Mouse (Mus musculus) frontal cortex, postnatal 25 days (tissue): ENCODE measurements around the gene Slc1a3.
"Not testable (repeated sequence)": the region's sequence is repeated elsewhere in the genome, so short reads cannot be mapped to it uniquely, and the experiment has no call there.

Source experiments
- DNase-seq, 2 experiments: peaks; one replicate each; pipeline ENCODE4 v3.0.0; 2022; ENCODE audit warnings: low spot score in 2 of 2

Gene Slc1a3

DNA sequence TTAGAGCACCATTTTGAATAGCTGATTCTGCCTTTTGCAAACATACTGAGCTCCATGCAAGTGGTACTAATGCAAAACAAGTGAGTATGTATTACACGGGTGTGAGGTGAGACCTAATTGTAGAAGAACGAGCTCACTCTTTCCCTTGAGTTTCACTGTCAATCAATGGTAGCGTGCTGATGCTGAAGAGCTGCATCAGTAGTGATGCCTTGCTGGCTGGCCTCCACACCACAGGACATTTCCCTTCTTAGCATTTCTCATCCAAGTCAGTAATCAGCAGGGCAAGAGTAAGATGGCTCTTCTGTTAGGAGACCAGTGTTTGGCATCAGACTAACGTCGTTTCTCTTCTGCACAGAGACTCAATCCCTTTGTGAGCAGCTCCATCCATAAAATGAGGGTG, 4.0 kb downstream of the Slc1a3 start:
- no peak for DNase-seq

DNA sequence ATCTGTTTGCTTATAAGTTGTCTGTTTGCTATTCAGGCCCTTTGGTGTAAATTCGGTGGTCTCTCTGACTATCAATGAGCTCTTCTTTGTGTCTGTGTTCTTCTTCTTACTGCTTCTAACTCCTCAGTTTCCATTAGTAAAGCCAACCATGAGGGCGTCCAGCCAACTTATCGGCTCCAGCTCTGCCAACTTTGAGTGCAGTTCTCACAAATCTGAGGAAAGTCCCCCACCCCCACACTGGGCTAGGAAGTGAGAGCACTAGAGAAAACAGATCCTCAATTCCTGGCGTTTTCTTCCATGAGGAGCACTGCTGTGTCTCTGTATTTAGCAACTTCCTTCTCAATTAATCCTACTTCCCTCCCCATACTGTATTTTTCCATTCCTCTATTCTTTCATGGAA, 4.4 kb downstream of the Slc1a3 start:
- no peak for DNase-seq

DNA sequence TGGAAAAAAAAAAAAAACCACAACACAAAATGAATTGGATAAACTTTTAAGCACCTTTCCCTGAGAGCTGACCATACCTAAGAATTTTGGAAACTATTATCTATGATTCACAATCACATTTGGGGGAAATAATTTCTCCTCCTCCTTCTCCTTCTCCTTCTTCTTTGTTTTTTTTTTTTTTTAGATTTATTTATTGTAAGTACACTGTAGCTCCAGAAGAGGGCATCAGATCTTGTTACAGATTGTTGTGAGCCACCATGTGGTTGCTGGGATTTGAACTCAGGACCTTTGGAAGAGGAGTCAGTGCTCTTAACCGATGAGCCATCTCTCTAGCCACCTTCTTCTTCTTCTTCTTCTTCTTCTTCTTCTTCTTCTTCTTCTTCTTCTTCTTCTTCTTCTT, 5.0 kb downstream of the Slc1a3 start:
- DNase-seq = not testable (repeated sequence)

DNA sequence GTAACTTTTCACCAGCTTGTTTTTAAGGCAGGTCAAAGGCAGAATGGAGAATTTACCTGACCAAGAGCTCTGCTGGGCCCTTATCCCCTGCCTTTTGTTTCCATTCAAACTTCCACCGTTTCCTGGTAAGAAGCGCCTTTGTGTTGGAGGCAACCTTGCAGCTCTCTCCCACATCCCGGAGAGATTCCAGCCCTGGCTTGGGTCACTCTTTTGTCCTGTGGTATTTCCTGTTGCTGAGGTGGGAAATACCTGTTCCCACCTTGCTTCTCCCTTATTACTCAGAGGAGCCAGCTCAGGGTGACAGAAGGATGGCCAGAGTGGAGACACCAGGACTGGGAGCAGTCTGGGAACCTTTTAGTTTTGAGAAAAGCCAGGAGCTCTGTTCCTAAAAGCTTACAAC, 12.6 kb downstream of the Slc1a3 start:
- DNase-seq = no peak

DNA sequence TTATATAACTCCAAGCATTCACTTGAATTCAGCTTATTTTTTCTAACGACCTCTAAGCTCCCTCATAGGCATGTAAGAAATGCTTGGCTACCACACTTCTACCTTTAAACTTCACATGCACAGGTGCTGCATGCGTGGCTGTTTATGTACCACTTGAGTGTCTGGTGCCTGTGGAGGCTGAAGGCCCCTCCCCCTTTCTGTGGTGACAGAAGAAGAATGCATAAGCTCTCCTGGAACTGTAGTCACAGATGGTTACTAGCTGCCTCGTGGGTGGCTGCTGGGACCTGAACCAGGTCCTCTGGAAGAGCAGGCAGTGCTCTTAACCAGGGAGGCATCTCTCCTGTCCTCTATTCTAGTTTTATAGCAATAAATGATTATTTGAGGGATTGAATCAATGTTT, 13.1 kb downstream of the Slc1a3 start:
- DNase-seq = no peak

DNA sequence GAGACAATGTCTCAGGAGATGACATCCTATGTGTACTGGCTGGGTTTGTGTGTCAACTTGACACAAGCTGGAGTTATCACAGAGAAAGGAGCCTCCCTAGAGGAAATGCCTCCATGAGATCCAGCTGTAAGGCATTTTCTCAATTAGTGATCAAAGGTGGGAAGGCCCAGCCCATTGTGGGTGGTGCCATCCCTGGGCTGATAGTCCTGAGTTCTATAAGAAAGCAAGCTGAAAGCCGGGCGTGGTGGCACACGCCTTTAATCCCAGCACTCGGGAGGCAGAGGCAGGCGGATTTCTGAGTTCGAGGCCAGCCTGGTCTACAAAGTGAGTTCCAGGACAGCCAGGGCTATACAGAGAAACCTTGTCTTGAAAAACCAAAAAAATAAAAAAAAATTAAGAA, 20.4 kb downstream of the Slc1a3 start:
- not testable (repeated sequence) for DNase-seq

DNA sequence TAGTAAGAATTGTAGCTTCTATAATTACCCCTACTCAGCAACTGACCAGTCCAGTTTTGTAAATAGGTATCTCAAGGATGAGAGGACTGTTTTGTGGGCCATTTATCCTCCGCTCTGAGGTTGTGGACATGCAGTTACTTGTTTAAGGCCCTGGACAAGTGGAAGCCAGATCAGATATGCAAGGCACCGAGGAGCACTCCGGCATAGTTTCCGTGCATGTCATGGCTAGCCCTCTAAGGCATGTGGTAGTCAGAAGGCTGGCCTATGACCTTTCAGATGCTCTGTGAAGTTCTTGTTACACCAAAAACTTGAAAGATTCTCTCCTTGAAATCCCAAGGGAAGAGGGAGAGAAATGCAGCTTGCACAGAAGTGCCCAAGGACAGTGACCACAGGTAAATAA, 23.7 kb downstream of the Slc1a3 start:
- DNase-seq = no peak

DNA sequence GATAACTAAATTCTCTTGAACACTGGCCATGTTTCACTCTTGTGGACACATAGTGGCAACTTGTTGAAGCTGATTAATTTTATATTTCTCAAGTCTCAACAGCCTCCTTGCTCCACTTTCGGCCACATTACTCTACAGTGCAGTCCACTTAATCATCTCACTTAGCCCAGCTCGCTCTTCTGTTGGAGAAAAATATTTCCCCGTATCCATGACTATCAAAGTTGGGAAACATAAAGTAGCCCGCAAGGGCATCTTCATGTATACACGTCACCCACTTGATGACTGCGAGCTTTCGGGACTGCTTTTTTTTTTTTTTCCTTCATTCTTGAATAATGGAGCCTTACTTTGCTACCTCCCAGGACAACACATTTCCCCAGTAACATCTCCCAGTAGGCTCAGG, 25.1 kb downstream of the Slc1a3 start:
- DNase-seq = no peak

DNA sequence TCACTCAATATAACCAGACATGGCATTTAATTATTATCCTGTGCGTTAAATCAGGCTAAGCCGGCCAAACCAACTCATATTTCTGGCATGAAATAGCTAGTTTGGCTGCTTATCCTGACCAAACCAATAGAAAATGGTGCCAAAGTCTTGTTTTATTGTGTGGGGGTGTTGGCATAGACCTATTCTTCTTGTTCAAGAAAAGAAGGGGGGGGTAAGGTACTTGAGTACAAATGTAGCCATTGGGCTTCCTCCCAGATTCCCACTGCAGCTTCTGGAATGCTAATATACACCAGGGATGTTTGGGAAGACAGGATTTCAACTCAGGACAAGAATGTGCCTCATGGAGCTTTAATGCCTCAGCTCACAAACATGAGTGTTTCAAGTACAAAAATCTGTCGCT, 26.3 kb downstream of the Slc1a3 start:
- DNase-seq = no peak

DNA sequence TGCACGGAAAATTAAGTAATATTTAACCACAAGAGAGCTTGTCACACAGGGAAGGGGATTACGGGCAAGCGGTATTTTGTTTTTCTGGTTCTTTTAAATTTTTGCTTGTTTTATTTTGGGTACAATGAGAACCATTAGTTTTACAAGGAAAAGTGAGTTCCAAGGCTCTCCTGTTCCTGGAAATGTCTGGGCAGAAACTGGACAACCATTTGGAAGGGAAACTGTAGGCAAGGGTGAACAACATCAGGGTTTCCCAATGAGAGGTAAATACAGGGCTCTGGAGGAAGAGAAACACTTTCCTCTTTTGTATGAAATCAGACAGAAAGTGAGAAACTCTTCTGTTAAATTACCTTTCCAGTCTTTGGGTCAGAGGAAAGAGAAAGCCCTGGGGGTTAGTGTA, 27.7 kb downstream of the Slc1a3 start:
- DNase-seq = no peak

DNA sequence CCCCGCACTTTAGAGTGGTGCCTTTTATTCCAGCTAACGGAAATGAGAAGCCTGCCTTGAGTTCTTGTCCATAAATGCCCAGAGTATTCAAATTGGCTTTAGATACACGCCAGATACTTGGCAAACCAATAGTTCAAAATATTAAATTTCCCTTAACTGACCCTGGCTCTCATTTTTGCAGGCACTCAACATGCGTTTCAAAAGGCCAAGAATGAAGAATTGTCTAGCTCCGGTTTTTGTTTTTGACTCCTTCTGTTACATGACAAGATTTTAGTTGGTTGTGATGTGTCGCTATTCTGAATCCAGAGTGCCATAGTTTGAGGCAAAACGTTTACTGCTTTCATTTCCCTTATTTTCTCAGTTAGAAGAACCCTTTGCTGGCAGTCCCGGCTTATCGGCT, 28.1 kb downstream of the Slc1a3 start:
- no peak for DNase-seq

DNA sequence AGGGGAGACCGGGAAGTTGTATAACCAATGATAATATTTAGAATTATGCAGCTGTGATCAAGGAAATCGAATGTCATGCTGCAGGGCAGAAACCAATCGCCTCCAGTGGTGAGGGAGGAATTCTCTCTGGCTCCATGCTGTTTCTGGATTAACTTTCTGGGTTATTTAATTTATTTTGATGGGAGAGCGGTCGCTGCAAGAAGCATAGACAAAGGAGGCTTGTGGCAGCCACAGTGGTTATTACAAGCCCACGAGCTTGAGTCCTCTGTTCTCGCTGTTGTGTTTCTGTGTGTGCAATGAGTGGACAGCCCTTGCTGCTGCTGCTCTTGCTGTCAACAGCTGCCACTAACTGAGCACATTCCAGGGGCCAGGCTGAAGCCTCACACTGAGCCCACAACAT, 28.6 kb downstream of the Slc1a3 start:
- DNase-seq = no peak

DNA sequence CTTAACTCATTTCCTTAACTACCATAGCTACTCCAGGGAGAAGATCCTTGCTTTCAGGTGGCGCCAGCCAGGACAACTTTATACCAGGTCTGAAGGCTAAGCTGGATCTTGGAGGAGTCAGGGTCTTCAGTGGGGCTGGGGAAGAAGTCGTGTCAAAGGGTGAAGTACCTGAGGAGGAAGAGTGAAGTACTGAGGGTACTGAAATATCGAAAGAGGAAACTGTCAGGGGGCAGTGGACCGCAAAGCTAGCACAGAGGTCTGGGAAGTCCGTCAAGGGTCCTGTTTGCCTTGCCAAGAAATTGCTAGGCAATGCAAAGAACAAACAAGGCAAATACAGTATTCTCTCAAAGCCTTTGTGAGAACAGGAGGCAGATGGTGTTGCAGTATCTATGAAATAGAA, 29.6 kb downstream of the Slc1a3 start:
- no peak for DNase-seq

DNA sequence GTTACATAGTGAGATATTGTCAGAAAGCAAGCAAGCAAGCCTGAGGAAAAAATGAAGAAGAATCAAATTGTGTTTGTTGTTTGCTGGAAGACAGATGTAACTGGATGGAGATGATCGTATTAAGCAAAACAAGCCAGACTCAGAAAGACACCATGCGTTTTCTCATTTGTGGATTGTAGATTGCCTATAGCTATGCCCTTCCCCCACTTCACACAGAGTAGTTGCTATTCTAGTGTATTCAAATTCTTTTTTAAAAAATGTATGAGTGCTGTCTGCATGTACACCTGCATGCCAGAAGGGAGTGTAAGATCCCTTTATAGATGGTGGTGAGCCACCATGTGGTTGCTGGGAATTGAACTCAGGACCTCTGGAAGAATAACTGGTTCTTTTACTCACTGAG, 33.6 kb downstream of the Slc1a3 start:
- no peak for DNase-seq

DNA sequence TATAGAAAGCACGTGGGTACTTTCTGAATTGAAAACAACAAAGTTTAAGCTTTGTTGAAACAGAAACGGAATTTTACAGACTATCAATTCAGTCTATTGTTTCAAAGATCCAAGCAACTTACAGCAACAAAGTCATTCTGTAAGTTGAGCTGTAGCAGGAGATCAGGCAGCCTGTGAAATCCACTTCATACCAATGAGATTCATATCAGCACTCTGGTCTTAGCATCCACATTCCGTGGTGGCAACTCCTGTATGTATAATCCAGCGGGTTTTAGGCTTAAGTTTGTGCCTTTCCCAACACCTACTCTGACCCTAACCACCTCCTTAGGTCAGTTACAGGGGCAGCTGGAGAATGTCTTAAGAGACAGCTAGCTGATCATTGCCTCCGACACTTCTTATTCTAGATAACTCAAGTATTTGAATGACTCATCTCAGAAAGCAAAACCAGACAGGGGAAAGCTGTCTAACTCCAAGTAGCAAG, 34.3 kb downstream of the Slc1a3 start:
- no peak for DNase-seq

DNA sequence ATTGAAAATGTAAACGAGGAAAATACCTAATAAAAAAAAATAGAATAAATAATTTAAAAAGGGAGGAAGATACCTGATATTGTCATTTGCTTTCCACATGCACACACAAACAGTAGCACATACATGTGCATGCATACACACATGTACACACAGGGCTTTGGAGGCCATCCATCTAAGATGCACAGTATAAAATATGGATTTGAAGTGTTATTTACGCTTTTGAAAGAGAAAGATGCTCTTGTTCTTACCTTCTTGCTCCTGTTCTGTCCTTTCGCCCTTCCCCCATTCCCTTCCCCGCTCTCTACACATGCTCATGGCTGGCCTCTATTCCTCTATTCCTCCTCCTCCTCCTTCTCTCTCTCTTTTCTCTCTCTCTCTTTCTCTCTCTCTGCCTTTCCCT, 34.9 kb downstream of the Slc1a3 start:
- DNase-seq = no peak

DNA sequence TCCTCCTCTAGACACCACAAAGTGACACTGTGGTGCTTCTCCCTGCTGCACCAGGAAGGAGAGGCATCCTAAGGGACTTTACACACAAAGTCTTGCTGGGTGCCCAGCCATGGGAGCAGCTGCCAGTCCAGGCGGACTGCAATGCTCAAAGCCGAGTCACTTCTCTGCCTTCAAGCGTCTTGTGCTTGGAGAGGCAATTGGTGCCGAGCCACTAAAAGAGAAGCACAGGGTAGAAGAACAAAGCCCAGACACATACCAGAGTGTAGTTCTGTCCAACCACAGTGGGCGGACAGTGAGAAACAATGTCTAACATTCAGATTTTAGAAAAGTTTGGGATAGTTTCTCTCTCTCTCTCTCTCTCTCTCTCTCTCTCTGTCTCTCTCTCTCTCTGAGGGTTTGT, 38.0 kb downstream of the Slc1a3 start:
- no peak for DNase-seq

DNA sequence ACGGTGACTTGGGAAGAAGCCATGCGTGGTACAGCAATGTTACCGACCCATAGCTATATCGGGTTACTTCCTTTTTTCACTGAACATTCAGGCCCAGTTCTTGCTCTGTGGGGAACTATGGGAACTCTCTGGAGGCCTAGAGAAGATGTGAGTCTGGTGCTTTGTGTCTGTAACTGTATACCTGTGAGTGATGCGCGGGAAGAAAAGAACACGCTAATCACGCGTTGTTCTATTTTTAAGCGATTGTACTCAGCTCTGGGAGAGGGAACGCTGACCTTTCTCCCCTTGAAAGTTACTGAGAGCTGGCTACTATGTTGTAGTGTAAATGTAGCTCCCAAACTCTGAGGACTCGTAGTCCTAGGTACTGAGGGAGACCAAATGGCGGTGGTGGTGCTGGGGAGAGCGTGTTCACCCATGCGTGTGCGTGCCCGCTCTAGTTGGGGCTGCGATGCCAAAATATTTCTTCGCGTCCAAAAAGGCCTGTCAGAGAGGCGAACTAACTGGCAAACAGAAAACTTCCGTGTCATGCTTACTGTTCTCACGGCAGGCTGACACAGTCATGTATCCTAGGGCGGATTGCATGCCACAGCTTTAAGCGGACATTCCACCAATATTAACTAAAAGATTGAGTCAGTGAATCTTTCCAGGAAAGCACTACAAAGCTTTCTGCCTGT, 42.6 kb downstream of the Slc1a3 start:
- no peak for DNase-seq

DNA sequence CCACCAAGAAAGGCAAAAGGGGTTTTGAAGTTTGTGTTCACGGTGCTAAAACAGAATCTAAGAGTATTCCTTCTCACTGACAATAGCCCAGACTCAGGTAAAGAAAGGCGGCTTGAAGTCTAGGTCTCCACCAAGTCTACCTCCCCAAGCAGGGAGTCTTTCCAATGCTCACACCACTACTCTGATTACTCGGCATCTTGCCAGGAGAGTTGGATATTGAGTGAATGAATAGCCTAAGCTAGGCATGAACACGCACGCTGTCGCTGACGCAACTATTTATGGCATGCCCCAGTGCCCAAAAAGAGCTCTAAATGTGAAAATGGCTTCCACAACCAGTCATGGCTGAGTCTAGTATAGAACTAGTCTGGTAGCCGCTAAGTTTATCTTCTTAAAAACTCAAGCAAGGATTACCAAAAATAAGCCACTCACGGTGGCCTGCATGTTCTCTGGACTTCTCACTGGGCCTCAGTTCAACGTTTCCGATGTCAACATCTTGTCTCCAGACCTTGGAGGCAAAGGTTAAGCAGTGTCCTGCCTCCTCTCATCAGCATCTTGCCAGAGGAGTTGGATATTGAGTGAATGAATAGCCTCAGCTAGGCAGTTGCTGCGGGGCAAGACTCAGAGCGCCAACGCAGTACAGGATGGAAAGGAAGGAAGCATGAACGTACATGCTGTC, 44.8 kb downstream of the Slc1a3 start:
- DNase-seq = no peak

DNA sequence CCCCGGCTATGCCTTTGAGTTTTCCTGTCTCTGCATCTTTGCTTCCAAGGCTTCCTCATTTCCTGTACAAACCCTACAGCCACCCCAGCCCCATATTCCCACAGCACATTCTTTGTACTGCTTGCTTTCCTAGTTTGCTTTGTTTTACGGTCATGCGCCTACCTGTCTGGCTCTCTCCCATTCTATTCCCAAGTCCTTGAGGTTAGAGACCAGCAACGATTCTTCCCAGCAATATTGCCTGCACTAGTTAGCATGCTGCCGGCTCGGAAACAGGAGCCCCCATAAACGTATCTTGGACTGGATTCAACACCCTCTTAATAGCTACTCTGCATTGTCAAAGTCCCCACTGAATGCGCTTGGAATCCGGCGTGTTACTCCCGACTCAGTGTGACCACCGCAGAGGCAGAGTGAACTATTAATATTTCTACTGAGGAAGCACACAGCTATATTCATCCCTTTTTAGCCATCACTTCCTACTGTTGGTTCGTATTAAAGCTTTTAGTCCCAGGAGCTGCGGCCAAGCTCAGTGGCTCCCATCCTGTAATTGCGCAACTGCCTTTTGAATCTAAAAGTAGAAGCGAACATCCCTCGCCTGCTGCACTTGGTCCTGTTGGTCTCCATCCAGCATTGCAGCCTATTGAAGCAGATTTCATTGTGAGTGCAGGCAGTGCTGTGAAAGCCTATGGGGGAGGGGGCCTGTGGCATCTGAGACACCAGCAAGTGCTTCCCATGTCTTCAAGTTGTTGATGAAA, 47.0 kb downstream of the Slc1a3 start:
- DNase-seq = peak in 1 of 2 experiments; percentile 29

DNA sequence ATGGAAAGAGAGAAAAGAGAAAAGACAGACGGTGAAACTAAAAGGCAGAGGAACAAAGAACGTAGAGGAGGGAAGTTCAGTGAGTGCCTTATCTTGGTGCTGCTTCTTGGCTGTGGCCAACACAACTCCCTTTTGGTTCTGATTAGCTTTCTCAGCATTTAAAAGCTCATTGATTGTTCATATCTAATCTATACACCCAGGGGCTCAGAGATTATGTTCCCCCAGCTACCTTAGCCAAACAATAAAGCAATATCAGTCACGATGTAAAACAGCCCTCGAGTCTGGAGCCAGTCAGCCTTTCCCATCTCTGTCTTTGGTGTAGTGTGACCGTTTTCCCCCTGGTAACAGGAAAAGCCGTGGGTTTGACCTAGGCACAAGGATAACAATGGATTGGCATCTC, 48.7 kb downstream of the Slc1a3 start:
- no peak for DNase-seq

DNA sequence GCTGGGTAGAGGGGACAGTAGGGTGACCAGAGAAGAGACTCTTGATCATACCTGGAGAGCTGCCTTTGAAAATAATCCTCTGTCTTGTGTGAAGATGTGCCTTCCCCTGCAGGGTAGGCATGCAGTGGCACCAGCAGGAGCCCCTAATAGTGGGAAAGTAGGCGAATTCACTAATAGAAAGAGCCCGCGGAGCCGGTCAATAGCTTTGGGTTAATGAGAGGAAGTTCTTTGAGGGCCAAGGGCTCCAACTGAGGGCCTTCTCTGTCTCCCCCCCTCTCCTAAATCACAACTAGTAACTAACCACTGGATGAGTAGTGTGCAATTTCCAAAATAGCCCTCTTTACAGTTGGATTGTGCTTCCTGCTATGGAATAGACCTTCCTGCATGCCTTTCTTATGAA, 50.6 kb downstream of the Slc1a3 start:
- DNase-seq = no peak

DNA sequence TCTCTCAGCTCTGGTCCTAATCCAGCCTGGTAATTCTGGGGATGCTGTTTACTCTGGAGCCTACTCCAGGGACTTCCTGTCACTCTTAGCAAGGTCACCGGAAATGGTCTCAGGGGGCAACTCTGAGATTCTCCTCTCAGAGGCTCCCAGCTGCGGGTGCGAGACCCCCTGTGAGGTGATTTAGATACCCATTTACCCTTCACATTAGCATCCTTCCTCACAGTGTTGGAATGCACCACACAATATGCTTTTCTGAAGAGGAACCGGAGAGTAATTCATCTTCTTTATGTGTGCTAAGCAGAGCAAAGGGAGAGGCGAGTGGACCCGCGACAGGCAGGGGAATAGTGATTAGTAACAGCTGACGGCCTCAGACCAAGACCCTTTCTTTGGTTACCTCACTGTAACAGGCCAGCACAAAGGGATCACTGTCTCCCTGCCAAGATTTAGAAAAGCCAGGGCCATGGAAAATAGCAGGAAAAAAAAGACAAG, 51.0 kb downstream of the Slc1a3 start:
- DNase-seq = no peak
